Mouse (Mus musculus) forebrain, embryonic 13.5 days (tissue): ENCODE measurements at regions not wholly inside any gene's neighbourhood (a gene's known extent, or its start where the extent isn't known, plus 50 kb on each side); places are given as distances from the start of the nearest gene placed in this dataset.

Experiments
- ATAC-seq: fragments of 200-750 bp; cut with Nextera tagmentation; 2 replicates; pipeline ENCODE4 v1.8.0; 2017
- H3K27ac ChIP-seq: fragments of 300-500 bp; sonication (generic); 2 replicates; pipeline ENCODE4 v1.5.1; 2015; ENCODE audit warnings: inconsistent platforms, mild to moderate bottlenecking, moderate library complexity
- H3K27me3 ChIP-seq: fragments of 300-500 bp; sonication (generic); 2 replicates; pipeline ENCODE4 v1.6.1; 2015; ENCODE audit warnings: mild to moderate bottlenecking, inconsistent platforms
- H3K36me3 ChIP-seq: fragments of 300-500 bp; sonication (generic); 2 replicates; pipeline ENCODE4 v1.6.1; 2015; ENCODE audit warnings: mild to moderate bottlenecking, inconsistent platforms; ENCODE audit not compliant: poor library complexity, severe bottlenecking
- H3K4me1 ChIP-seq: fragments of 300-500 bp; sonication (generic); 2 replicates; pipeline ENCODE4 v1.6.1; 2015; ENCODE audit warnings: inconsistent platforms
- H3K4me2 ChIP-seq: fragments of 300-500 bp; sonication (generic); 2 replicates; pipeline ENCODE4 v1.6.1; 2015; ENCODE audit warnings: inconsistent platforms, mild to moderate bottlenecking, moderate library complexity
- H3K4me3 ChIP-seq: fragments of 300-500 bp; sonication (generic); 2 replicates; pipeline ENCODE4 v1.5.1; 2015; ENCODE audit warnings: mild to moderate bottlenecking, inconsistent platforms
- H3K9ac ChIP-seq: fragments of 300-500 bp; sonication (generic); 2 replicates; pipeline ENCODE4 v1.6.1; 2015; ENCODE audit warnings: mild to moderate bottlenecking, inconsistent platforms
- H3K9me3 ChIP-seq: fragments of 300-500 bp; sonication (generic); replicated peaks from 2 replicates; pipeline ENCODE4 v1.6.1; 2016; ENCODE audit warnings: inconsistent platforms
- WGBS: fragments of 180-500 bp; shearing (Covaris S2); methylation state at CpG from one replicate; pipeline ENCODE4 v1.1.7; 2015; 5-methylcytosine and 5-hydroxymethylcytosine counted together

DNA sequence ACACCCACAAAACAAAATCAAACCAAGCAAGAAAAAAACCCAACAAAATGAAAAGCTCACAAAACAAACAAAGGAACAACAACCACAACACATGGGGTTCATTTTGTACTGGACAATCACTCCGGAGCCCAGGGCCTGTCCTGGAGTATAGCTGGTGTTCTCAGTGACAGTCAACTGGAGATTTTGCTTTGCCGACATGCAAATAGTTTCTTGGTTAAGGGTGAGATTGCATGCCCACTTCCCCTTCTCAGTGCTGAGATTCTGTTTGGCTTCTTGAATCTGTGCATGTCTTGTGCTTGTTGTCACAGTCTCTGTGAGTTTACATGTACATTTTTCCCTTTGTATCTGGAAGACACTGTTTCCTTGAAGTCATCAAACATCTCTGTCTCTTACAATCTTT is 50.6 kb upstream of the Tdrd3 start:
- Histone ChIP-seq H3K9me3 (no peaks in the 10 kb centered on the region), H3K4me3 (no peak overlapping the region), H3K4me2 (no peak overlapping the region), H3K27ac (no peak overlapping the region), H3K27me3 (no peaks in the 10 kb centered on the region), H3K9ac (no peak overlapping the region), H3K4me1 (no peaks in the 10 kb centered on the region), H3K36me3 (no peaks in the 10 kb centered on the region)
- WGBS, result 89% methylated on average over 2 of the region's 2 CpGs
- ATAC-seq, result no peak
